Mouse (Mus musculus) erythroblast, adult 5-6 weeks (primary cell): ENCODE results near the gene Gm10837. TPM values are rescaled to one million over a fixed set of nuclear protein-coding genes. Genes with fewer than 3 reads are reported as not detected.
"Not testable (repeated sequence)": the region's sequence is repeated elsewhere in the genome, so short reads cannot be mapped to it uniquely, and the experiment has no call there.

Experiments
- ATAC-seq: replicated peaks from 2 replicates; pipeline ENCODE4 v1.8.0; 2016; ENCODE audit warnings: moderate number of reproducible peaks, mild to moderate bottlenecking, moderate TSS enrichment, inconsistent platforms; ENCODE audit not compliant: poor library complexity, low FRiP score, severe bottlenecking
- total RNA-seq, 2 experiments: library from RNA; stranded (forward) in 1 of 2; stranded (reverse) in 1 of 2; fragments of 150-400 nt in 1 of 2; fragments of 200-764, 138-1000 nt in 1 of 2; gene quantifications; 2 replicates each; pipeline versions ENCODE4 v1.2.3 to v1.2.4; 2015 to 2017; ENCODE audit warnings: low replicate concordance in 2 of 2

The Gm10837 gene
- total RNA-seq, 2 experiments from 2014 or later: not detected

DNA sequence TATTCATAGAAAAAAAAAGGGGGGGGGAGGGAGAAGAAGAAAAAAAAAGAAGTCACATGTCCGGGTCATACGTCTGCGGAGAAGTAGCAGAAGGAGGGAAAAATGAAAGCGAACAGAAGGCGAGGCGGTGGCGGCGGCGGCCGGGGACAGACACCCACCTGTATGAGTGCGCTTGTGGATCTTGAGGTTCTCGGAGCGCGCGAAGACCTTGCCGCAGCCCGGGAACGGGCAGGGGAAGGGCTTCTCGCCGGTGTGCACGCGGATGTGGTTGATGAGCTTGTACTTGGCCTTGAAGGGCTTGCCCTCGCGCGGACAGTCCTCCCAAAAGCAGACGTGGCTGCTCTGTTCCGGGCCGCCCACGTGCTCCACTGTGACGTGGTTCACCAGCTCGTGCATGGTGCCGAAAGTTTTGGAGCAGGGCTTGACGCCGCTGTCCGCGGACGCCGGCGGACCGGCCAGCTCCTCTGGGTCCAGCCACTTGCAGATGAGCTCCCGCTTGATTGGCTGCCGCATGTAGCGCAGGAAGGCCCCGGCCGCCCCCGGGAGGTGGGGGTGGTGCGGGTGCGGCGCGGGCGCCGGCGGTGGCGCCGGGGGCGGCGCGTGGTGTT lies 26.5 kb upstream of the Gm10837 start:
- ATAC-seq: not testable (repeated sequence)

DNA sequence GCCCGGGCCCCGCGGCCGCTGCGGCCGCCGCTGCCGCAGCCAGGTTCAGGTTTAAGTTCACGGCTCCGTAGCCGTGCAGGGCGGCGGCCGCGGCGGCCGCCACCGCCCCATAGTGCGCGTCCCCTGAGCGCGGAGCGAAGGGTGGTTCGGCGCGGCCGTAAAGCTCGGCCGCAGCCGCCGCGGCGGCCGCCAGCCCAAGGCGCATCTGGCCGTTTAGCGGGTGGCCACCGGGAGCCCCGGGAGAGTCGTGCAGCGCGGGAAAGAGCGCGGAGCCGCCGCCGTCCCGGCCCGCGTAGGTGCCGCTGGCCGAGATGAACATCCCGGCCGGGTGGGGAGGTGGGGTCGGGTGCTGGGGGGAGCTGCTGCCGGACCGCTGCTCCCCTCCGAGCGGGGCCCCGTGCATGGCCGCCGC lies 26.0 kb upstream of the Gm10837 start:
- ATAC-seq: no peak

DNA sequence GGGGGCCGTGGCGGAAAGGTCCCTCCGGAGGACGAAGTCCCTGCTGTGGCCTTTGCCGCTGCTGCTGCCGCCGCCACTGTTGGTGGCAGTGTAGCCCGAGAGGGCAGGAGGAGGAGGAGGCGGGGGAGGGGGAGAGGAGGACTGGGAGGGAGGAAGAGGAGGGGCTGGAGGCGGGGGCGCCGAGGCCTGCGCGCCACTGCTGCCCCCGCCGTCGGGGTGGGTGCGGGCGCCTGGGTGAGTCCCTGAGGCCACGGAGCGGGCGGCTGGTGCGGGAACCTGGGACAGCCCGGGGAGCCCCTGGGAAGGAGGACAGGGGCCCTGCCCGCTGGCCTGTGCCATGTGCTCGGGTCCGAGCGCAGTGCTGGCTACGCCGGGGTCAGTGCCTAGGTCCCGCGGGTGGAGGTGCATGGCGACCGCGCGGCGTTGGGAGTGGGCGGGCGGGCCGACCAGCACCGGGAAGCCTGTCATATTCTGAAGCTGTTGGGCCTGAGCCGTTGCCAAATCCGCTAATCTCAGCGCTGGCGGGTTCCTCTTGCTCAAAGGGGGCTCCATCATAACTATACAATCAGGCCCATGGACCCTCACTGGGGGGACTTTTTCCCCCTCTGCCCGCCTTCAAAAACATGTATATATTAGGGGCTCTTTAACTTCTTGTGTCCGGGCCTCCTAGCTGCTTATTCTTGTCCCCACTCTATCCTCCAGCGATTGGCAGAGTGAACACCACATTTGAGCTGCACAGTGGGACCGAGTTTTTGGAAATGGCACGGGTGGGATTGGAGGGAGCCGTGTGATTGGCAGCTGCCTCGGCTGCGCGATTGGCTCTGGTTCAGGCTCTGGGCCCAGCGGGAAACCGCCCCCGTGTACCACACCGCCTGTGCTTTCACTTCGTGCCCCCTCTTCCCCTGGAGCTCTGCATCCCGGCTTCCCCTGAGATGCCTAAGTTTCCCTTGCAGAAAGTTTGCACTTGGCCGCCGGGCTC lies 25.3 kb upstream of the Gm10837 start, which contains the start of gene Zic5:
Zic5 (minus strand) TSS at position 915 of the 979 bp plus-strand sequence.
- ATAC-seq: no peak

DNA sequence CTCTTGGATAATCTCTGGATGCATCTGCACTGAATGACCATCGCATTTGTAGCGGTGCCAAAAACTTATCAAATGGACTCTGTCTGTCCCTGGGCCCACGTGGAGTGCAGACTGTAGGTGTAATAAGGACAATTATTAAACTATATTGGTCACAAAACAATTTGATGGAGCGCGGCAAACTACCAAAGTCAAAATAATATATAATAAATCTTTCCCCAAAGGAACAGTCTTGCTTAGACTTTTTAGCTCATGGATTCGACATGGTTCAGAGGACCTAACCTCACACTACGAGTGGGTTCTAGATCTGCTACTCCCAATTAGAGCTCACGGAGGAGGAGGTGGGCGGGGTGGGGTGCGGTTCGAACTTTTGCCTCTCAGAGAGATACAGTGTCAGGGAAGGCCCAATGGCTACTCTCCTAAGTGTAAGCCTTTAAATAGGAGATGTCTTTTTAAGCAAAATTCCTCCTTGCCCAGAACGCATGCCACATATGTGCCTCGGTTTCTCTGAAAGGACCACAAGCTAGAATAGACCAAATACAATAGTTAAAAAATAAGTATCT lies 24.4 kb upstream of the Gm10837 start:
- ATAC-seq: no peak

DNA sequence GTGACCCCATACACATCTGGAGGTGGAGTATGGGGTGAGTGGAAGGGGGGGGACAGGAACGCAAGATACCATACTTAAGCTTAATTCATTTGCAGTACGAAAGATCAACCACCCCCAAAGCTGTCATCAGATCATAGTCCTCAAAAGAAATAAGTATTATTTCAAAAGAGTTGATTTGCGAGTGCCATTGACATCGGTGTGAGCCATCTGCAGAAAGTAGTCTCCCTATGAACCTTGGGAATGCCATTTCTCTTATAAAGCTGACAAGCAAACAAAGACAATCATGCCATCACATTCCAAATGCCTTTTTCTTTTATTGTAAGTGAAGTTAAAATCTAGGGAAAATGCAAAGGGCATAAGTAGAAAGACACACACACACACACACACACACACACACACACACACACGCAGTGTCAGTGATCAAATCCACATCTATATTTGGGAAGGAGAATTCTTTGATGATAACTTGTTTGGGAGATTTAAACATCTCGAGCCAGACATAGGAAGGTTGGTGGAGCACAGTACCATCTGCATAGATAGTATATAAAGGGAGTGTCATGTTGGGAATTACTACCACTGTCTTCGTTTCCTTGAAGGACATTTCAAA lies 23.5 kb upstream of the Gm10837 start:
- no peak for ATAC-seq

DNA sequence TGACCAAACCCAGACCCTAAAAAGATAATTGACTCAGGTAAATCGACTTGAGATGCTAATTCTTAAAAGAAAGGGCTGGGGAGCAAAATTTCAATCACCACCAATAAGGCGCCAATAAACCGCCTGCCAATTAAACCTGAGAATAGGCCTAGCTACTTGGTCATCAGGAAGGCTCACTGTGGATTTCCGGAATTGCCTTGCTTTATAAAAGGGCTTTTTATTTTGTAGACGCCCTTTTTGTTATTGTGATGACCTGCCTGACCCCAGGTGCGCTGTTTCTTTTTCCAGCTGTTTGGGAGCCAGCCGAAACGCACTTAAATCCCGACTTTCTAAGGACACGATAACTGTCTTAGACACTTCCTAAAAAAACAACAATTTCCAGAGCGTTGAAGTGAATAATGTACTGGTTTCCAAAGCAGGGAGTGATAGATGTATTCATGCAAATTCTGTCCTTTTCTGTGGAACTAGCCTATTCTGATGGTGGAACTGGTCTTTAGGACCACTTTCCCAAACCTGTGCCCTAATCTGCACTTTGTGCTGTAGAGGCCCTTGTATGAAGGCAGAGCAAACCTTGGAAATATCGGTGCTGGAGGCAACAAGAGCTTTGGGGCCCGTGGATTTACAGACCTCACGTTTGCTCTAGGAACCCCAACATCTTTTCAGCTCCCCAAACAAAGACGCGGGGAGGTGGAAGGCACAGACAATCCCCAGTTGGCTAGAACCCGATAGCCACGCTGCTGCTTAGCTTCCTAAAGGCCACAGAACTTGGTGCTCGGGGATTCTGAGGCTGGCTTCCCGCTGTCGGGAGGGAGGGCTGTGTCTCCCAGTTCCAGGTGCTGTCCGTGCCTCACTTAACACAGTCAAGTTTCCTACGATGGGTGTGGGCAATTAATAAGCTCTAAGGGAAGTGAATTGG lies 22.2 kb upstream of the Gm10837 start:
- no peak for ATAC-seq

DNA sequence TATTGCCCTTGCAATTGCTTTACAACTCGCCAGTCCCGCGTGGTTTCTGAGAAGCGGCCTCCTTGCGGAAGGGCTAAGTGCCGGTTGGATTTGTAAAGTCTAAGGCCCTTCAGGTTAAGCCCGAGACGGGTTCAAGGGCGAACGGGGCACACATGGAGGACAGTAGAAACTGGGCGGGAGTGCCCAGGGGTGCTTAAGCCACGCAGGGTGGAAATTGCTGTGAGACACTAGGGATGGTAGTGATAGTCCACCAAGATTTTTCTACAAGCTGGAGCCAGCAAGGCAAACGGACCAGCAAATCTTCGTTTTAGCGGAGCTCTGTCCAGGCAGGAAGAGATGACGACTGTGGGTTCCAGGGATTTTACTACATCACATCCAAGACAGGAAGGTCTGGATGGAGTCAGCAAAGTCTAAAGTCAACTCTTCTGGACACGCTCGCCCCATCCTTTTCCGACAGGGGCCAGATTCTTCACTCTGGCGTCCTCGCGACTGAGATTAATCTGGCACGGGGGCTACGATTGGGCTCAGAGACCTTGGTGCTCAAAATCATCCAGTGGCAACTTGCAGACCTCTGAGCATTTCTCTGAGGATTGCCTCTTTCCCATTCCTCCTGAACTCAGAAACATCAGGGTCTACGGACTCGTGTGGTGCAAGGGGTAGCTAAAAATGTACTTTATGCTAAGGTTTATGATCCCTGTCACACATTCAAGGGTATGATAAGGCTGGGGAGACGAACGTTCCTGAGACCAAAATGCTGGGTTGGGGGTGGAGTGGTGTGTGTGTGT lies 21.2 kb upstream of the Gm10837 start:
- ATAC-seq: no peak

DNA sequence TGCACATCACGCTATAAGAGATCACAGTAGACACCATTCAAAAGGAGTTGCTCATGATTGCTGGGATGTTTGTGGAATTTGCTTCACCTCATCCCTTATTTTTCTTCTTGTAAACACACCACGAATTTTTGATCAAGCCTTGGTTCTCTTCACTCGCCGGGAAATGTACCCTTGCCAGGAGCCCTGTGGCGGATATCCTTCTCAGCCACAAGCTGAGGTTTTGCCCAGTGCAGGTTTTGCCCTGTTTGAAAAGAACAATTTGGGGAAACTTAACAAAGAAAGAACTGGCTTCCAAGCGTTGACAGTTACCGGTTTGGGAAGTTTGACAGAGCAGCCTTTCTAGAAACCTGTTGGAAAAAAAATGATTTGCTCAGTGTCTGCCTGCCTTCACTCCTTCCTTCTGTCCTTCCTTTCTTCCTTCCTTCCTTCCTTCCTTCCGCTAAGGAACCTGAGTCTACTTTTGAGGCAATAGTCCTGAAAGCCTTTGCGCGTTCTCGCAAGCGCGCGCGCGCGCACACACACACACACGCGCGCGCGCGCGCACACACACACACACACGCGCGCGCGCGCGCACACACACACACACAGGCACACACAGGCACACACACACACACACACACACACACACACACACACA lies 18.8 kb upstream of the Gm10837 start:
- ATAC-seq: no peak

DNA sequence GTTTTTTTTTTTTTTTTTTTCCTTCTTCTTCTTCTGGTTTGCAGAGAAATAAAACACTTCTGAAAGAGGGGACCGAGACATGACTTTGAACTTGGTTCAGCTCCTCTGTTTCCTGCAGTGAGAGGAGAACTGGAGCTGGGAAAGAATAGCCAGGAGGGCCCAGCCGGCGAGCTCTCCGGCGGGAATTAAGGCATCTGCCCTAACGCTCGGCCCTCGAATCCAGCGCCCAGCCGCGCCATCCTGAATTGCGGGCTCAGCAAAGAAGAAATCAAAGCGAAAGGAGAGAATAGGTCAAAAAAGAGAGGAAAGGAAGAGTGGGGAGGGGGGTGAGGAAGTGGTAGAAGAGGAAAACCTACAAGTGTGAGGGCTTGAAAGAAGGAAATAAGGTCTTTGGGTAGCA lies 18.2 kb upstream of the Gm10837 start:
- no peak for ATAC-seq

DNA sequence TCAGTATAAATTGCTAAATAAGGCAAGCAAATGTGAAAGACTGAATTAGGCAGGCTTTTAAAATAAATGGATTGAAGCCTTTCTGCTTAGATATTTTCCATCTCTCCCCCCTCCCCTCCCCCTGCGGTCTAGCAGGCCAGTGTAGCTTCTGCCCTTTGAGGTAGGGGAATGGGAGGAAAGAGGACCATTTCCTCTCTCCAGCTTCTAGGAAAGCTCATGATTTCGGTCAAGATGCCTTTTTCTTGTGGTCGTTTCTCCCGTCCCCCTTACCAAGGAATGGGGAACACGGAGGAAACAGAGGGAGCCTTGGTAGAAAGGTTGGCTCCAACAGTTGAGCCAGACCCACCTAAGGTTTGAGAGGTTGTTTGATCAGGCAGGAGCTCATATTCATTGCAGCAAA lies 17.7 kb upstream of the Gm10837 start:
- ATAC-seq: no peak

DNA sequence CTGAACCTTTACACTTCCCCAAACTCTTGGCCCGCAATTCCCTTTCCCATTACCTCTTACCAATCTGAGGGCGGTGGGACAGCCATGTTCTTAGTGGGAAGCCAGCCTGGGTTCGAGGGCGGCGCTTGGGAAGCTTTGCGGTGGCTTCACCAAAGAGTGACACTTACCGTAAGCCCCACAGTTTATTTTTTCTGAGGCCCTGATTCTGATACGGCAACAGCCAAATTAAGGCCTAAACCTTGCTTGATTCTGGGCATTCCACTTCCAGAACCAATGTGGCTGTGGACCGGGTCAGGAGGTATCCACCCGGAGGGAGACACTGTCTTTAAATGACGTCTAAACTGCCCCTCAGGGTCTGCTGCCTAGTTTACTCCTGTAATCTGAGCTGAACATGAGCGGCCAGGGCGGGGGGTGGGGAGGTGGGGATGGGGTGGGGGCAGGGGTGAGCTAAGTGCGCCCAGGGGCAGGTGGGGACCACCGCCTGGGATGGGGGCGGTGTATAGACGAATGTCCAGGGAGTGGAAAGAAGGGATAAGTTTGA lies 17.1 kb upstream of the Gm10837 start:
- ATAC-seq: no peak

DNA sequence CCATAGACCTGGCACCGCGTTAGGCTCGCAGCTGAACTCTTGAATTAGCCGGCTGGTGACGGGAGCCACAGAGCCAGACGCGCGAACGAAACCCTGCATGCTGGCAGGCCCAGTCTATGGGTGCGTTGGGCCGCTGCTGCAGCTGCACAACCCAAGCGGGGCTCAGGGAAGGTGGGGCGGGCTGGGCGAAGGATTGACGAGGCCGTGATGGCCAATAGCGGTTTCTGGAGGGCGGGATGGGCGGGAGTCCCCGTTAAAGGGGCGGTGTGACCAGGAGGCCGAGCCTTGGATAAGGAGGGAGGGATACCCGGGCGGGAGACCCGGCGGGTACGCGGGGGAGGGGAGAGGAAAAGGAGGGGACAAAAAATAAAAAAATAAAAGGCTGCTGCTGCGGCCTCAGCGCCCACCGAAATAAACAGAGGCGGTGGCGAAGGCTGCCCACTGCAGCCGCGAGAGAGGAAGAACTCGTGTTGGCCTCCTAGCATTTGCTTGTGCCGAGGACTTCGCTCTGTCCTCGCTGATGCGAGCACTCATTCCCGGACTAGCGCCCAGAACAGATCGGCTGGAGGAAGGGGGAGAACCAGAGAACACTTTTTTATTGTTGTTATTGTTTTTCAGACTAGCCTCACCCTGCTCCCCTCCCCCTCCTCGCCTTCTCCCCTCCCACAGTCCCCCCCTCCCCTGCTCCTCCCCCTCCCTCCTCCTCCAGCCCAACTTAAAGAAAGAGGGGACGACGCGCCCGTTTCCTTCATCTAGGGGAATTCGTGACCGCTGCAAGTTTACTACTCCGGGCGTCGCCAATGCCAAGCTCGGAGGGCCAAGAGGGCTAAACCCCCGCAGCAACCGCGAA lies 16.1 kb upstream of the Gm10837 start:
- ATAC-seq: no peak

DNA sequence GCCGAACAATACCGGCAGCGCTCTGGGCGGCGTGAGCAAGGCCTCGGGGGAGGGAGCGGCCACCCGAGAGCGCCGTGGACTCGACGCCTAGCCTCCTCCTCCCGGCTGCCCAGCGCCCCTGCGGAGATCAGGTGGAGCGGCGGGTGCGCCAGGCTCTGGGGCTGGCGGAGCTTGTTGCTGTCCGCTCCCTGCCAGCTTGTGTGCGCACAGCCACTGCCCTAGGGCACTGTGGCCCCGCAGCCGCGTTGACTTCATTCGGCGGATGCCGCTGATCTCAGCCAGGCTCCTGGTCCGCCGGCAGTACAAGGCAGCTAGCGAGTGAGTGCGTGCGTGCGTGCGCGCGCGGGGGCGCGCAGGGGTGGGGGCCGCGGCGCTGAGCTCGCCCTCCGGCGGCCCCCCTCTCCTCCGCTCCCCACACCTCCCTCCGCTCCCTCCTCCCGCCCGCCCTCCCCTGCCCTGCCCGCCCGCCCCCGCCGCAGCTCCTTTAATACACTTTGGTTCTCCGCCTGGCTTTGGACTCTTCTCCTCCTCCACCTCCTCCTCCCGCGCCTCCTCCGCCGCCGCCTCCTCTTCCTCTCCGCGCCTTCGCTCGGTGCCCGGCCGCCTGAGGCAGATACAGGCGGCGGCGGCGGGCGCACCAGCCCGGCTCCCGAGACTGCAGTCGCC lies 15.4 kb upstream of the Gm10837 start, which contains the start of gene Zic2:
Zic2 (plus strand) TSS at position 545 of the 666 bp plus-strand sequence.
- no peak for ATAC-seq

DNA sequence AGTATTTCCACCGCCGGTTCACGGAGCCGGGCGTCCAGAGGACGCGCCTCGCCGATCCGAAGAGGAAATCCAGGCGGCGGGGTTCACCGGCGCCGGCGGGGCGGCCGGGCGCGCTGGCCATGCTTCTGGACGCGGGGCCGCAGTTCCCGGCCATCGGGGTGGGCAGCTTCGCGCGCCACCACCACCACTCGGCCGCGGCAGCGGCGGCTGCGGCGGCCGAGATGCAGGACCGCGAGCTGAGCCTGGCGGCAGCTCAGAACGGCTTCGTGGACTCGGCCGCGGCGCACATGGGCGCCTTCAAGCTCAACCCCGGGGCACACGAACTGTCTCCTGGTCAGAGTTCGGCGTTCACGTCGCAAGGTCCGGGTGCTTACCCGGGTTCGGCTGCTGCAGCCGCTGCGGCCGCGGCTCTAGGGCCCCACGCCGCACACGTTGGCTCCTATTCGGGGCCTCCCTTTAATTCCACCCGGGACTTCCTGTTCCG lies 14.8 kb upstream of the Gm10837 start:
- ATAC-seq: no peak

DNA sequence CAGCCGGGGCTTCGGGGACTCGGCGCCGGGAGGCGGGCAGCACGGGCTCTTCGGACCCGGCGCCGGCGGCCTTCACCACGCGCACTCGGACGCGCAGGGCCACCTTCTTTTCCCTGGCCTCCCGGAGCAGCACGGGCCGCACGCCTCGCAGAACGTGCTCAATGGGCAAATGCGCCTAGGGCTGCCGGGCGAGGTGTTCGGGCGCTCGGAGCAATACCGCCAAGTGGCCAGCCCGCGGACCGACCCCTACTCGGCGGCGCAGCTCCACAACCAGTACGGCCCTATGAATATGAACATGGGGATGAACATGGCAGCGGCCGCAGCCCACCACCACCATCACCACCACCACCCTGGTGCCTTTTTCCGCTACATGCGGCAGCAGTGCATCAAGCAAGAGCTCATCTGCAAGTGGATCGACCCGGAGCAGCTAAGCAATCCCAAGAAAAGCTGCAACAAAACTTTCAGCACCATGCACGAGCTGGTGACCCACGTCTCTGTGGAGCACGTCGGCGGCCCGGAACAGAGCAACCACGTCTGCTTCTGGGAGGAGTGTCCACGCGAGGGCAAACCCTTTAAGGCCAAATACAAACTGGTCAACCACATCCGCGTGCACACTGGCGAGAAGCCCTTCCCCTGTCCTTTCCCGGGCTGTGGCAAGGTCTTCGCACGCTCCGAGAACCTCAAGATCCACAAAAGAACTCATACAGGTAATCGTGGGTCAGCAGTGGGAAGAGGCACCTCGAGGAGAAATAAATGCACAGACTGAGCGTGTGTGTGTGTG lies 14.2 kb upstream of the Gm10837 start:
- no peak for ATAC-seq

DNA sequence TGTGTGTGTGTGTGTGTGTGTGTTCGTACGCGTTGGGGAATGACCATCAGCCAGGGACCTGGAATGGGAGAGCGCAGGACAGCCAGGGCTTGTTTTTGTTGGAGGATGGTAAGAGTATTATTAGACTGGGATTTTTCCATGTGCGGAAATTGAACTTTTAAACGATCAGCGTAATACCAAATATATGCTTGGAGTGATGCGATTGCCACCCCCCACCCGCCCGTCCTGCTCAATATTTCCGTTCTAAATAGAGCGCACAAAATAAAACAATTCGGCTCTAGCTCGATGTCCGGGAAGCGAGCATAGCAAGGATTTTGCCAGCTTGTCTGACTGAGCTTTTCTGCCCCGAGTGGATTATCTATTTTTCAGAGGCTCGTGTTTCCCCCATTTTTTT lies 13.6 kb upstream of the Gm10837 start:
- ATAC-seq: no peak
